Comparison of ENCODE assay signal across 18 mouse cellular contexts in genomic region chr3:130883928-130884327, GRCm38 (mm10).
"Had no signal": no experiment of that assay in that cellular context is flagged by ENCODE, and none has a peak within 500 bp of the region (broad histone marks: within the 10 kb centered on the region; RNA-seq: fewer than 3 reads in every experiment).

No protein-coding gene starts in this region.

- H3K4me3 ChIP-seq: left cerebral cortex, adult 2 months; liver, embryonic 13.5 days; midbrain, embryonic 12.5 days; midbrain, embryonic 15.5 days; neural tube, embryonic 12.5 days; neural tube, embryonic 15.5 days; stomach, embryonic 15.5 days had no signal

- H3K36me3 ChIP-seq: liver, embryonic 13.5 days; midbrain, embryonic 12.5 days; midbrain, embryonic 15.5 days; neural tube, embryonic 12.5 days; neural tube, embryonic 15.5 days; stomach, embryonic 15.5 days had no signal

- ATAC-seq: intestine, embryonic 16.5 days; midbrain, embryonic 15.5 days had no signal

- DNase-seq: kidney, adult 18-20 months; kidney, adult 9 months; kidney, postnatal 14 days; kidney, postnatal 4 days; layer of hippocampus, postnatal 36 days; liver, embryonic 13.5 days; right cerebral cortex, adult 18-20 months; right cerebral cortex, postnatal 25 days; spleen, adult 18-20 months; thymus, postnatal 25 days had no signal

- H3K9ac ChIP-seq: liver, embryonic 13.5 days; midbrain, embryonic 12.5 days; midbrain, embryonic 15.5 days; neural tube, embryonic 12.5 days; neural tube, embryonic 15.5 days; stomach, embryonic 15.5 days had no signal

- H3K4me2 ChIP-seq: liver, embryonic 13.5 days; midbrain, embryonic 12.5 days; midbrain, embryonic 15.5 days; neural tube, embryonic 12.5 days; neural tube, embryonic 15.5 days; stomach, embryonic 15.5 days had no signal

- H3K27ac ChIP-seq: left cerebral cortex, adult 2 months; liver, embryonic 13.5 days; macrophage; midbrain, embryonic 12.5 days; midbrain, embryonic 15.5 days; neural tube, embryonic 12.5 days; neural tube, embryonic 15.5 days; stomach, embryonic 15.5 days had no signal

- H3K9me3 ChIP-seq: liver, embryonic 13.5 days; midbrain, embryonic 15.5 days; neural tube, embryonic 12.5 days; stomach, embryonic 15.5 days had no signal

- H3K27me3 ChIP-seq: liver, embryonic 13.5 days; midbrain, embryonic 12.5 days; midbrain, embryonic 15.5 days; neural tube, embryonic 12.5 days; neural tube, embryonic 15.5 days; stomach, embryonic 15.5 days had no signal

- H3K4me1 ChIP-seq: liver, embryonic 13.5 days; neural tube, embryonic 12.5 days; neural tube, embryonic 15.5 days; stomach, embryonic 15.5 days had no signal
